Mouse (Mus musculus) brain, embryonic 14.5 days (tissue): Measurements from ENCODE around the gene Lrrk1.

ENCODE experiments used
- CTCF ChIP-seq: fragments of 200-500 bp; IDR thresholded peaks from 2 replicates; pipeline ENCODE4 v1.5.1; 2012; ENCODE audit warnings: inconsistent platforms, mild to moderate bottlenecking, moderate library complexity, borderline replicate concordance; ENCODE audit not compliant: insufficient read depth, insufficient read length; ENCODE audit errors: extremely low read depth
- POLR2A ChIP-seq: fragments of 200-500 bp; IDR thresholded peaks from 2 replicates; pipeline ENCODE4 v1.6.1; 2012; ENCODE audit warnings: mild to moderate bottlenecking, inconsistent platforms, borderline replicate concordance; ENCODE audit not compliant: poor library complexity, insufficient read depth, insufficient read length, severe bottlenecking; ENCODE audit errors: extremely low read depth

- TF ChIP-seq POLR2A: no peak
- TF ChIP-seq CTCF: no peak
These were observed 175.3 kb downstream of the Lrrk1 start for GRCm38 (mm10) chr7:66212887-66213286.
